Mouse (Mus musculus): ENCODE measurements around the gene Plk3.

GRCm38 (mm10) chr4:117138295-117139216, 4.8 kb upstream of the Plk3 start:
- TF ChIP-seq CTCF (IDR thresholded peaks at IDR 0.05) (no peak), EP300 (IDR thresholded peaks at IDR 0.05) (no peak)

Measured in lung, postnatal 0 days (tissue).